Mouse (Mus musculus) neural tube, embryonic 12.5 days (tissue): ENCODE data around the gene Mss51. TPM values are rescaled to one million over a fixed set of nuclear protein-coding genes. Genes with fewer than 3 reads are reported as not detected.

ENCODE experiments used
- ATAC-seq: fragments of 200-750 bp; cut with Nextera tagmentation; 2 replicates; pipeline ENCODE4 v1.8.0; 2017; ENCODE audit warnings: low read depth, mild to moderate bottlenecking, moderate TSS enrichment, moderate library complexity; ENCODE audit not compliant: low FRiP score
- H3K27ac ChIP-seq: fragments of 300-500 bp; sonication (generic); 2 replicates; pipeline ENCODE4 v1.5.1; 2016
- H3K27me3 ChIP-seq: fragments of 300-500 bp; sonication (generic); replicated peaks from 2 replicates; pipeline ENCODE4 v1.6.1; 2016; ENCODE audit warnings: mild to moderate bottlenecking
- H3K36me3 ChIP-seq: fragments of 300-500 bp; sonication (generic); 2 replicates; pipeline ENCODE4 v1.6.1; 2016; ENCODE audit warnings: mild to moderate bottlenecking
- H3K4me1 ChIP-seq: fragments of 300-500 bp; sonication (generic); 2 replicates; pipeline ENCODE4 v1.6.1; 2016
- H3K4me2 ChIP-seq: fragments of 300-500 bp; sonication (generic); replicated peaks from 2 replicates; pipeline ENCODE4 v1.6.1; 2016; ENCODE audit warnings: mild to moderate bottlenecking
- H3K4me3 ChIP-seq: fragments of 300-500 bp; sonication (generic); 2 replicates; pipeline ENCODE4 v1.5.1; 2016
- H3K9ac ChIP-seq: fragments of 300-500 bp; sonication (generic); 2 replicates; pipeline ENCODE4 v1.6.1; 2016; ENCODE audit warnings: mild to moderate bottlenecking
- H3K9me3 ChIP-seq: fragments of 300-500 bp; sonication (generic); 2 replicates; pipeline ENCODE4 v1.6.1; 2016; ENCODE audit warnings: mild to moderate bottlenecking
- WGBS: fragments of 180-500 bp; shearing (Covaris S2); methylation state at CpG from one replicate; pipeline ENCODE4 v1.1.7; 2016; 5-methylcytosine and 5-hydroxymethylcytosine counted together
- polyA plus RNA-seq: library from polyadenylated mRNA; unstranded; fragments of >200 nt; fragmentation: Nextera tagmentation; extraction: Ambion mirVana; gene quantifications from 2 replicates; pipeline ENCODE4 v1.2.1, GENCODE M21; 2016

The Mss51 gene
- polyA plus RNA-seq: 0.98 and 1.4 TPM in 2 replicates

- no peaks in the 10 kb centered on the region for H3K9me3 ChIP-seq
- H3K4me1 ChIP-seq: no peaks in the 10 kb centered on the region
- no peak within 1 kb of the TSS for H3K4me3 ChIP-seq
- H3K9ac ChIP-seq: no peak within 1 kb of the TSS
- H3K4me2 ChIP-seq: no peak within 1 kb of the TSS
- WGBS: 89% methylated on average over 2 of the region's 2 CpGs
- no peak for ATAC-seq
- peaks cover 39% of the 10 kb centered on the region for H3K36me3 ChIP-seq
- H3K27me3 ChIP-seq: no peaks in the 10 kb centered on the region
- no peak within 1 kb of the TSS for H3K27ac ChIP-seq
Measured at GRCm38 (mm10) chr14:20496603-20497002, at the start of gene Mss51. Gene Mss51, minus strand, starts transcription at chr14:20496901.

GRCm38 (mm10) chr14:20546415-20546814 is 49.7 kb upstream of the Mss51 start, which contains the start of gene Ppp3cb:
Gene Ppp3cb, minus strand, starts transcription at chr14:20546573.
- peak; percentile 95 for ATAC-seq
- WGBS: under 1% methylated on average over 28 of the region's 29 CpGs
- peak within 1 kb of the TSS; percentile 96 for H3K4me3 ChIP-seq

GRCm38 (mm10) chr14:20545529-20546331 is 49.0 kb upstream of the Mss51 start:
- Histone ChIP-seq H3K36me3 (peaks cover 18% of the 10 kb centered on the region), H3K4me2 (peak overlapping the region; percentile 67), H3K9me3 (no peaks in the 10 kb centered on the region), H3K27me3 (no peaks in the 10 kb centered on the region), H3K4me1 (peaks cover 8% of the 10 kb centered on the region), H3K27ac (peak overlapping the region; percentile 98), H3K4me3 (peak overlapping the region; percentile 96), H3K9ac (peak overlapping the region; percentile 99)
- peak; percentile 94 for ATAC-seq
- WGBS: 1% methylated on average over 66 of the region's 67 CpGs

More at GRCm38 (mm10) chr14:20546415-20546814, 49.7 kb upstream of the Mss51 start, which contains the start of gene Ppp3cb:
- peak within 1 kb of the TSS; percentile 98 for H3K27ac ChIP-seq
- H3K27me3 ChIP-seq: no peaks in the 10 kb centered on the region
- peak within 1 kb of the TSS; percentile 99 for H3K9ac ChIP-seq
- no peaks in the 10 kb centered on the region for H3K9me3 ChIP-seq
- H3K4me2 ChIP-seq: peak within 1 kb of the TSS; percentile 67
- peaks cover 18% of the 10 kb centered on the region for H3K36me3 ChIP-seq
- H3K4me1 ChIP-seq: peaks cover 8% of the 10 kb centered on the region

- H3K9me3 ChIP-seq: no peaks in the 10 kb centered on the region
- no peaks in the 10 kb centered on the region for H3K27me3 ChIP-seq
- no peak overlapping the region for H3K27ac ChIP-seq
- no peak for ATAC-seq
- H3K36me3 ChIP-seq: peaks cover 13% of the 10 kb centered on the region
- peaks cover 8% of the 10 kb centered on the region for H3K4me1 ChIP-seq
- peak overlapping the region; percentile 96; the same call in 1 of the 2 replicates for H3K4me3 ChIP-seq
- H3K4me2 ChIP-seq: peak overlapping the region; percentile 67
- 81% methylated on average over 7 of the region's 7 CpGs for WGBS
- H3K9ac ChIP-seq: no peak overlapping the region
Measured at GRCm38 (mm10) chr14:20544467-20545411, 48.0 kb upstream of the Mss51 start.

- H3K4me3 ChIP-seq: no peak overlapping the region
- 90% methylated on average over 4 of the region's 4 CpGs for WGBS
- no peak overlapping the region for H3K27ac ChIP-seq
- no peaks in the 10 kb centered on the region for H3K4me1 ChIP-seq
- H3K4me2 ChIP-seq: no peak overlapping the region
- no peak for ATAC-seq
- no peaks in the 10 kb centered on the region for H3K9me3 ChIP-seq
- no peaks in the 10 kb centered on the region for H3K27me3 ChIP-seq
- H3K36me3 ChIP-seq: peaks cover 2% of the 10 kb centered on the region; the same call in 1 of the 2 replicates
- no peak overlapping the region for H3K9ac ChIP-seq
Measured at GRCm38 (mm10) chr14:20529643-20530042, 32.9 kb upstream of the Mss51 start.

GRCm38 (mm10) chr14:20520179-20520578 is 23.5 kb upstream of the Mss51 start:
- Histone ChIP-seq H3K9me3 (no peaks in the 10 kb centered on the region), H3K27ac (no peak overlapping the region), H3K4me2 (no peak overlapping the region), H3K4me1 (no peaks in the 10 kb centered on the region), H3K27me3 (no peaks in the 10 kb centered on the region), H3K4me3 (no peak overlapping the region), H3K36me3 (peaks cover 29% of the 10 kb centered on the region), H3K9ac (no peak overlapping the region)
- no peak for ATAC-seq
- WGBS: 90% methylated on average over 2 of the region's 2 CpGs

- no peak for ATAC-seq
- no peak overlapping the region for H3K4me2 ChIP-seq
- no peaks in the 10 kb centered on the region for H3K4me1 ChIP-seq
- H3K4me3 ChIP-seq: no peak overlapping the region
- no peak overlapping the region for H3K9ac ChIP-seq
- H3K36me3 ChIP-seq: peaks cover 5% of the 10 kb centered on the region; the same call in 1 of the 2 replicates
- no peak overlapping the region for H3K27ac ChIP-seq
- WGBS: 73% methylated on average over 2 of the region's 2 CpGs
- no peaks in the 10 kb centered on the region for H3K9me3 ChIP-seq
- no peaks in the 10 kb centered on the region for H3K27me3 ChIP-seq
Measured at GRCm38 (mm10) chr14:20508424-20508823, 11.7 kb upstream of the Mss51 start.

- Histone ChIP-seq H3K4me2 (no peak overlapping the region), H3K27me3 (no peaks in the 10 kb centered on the region), H3K9ac (no peak overlapping the region), H3K9me3 (no peaks in the 10 kb centered on the region), H3K4me3 (no peak overlapping the region), H3K36me3 (peaks cover 18% of the 10 kb centered on the region), H3K27ac (no peak overlapping the region), H3K4me1 (no peaks in the 10 kb centered on the region)
- 98% methylated on average over 10 of the region's 10 CpGs for WGBS
- no peak for ATAC-seq
Measured at GRCm38 (mm10) chr14:20502966-20503365, 6.3 kb upstream of the Mss51 start.

GRCm38 (mm10) chr14:20499982-20500381 is 3.3 kb upstream of the Mss51 start:
- WGBS: 94% methylated on average over 3 of the region's 3 CpGs
- H3K36me3 ChIP-seq: peaks cover 36% of the 10 kb centered on the region
- H3K4me2 ChIP-seq: no peak overlapping the region
- no peaks in the 10 kb centered on the region for H3K4me1 ChIP-seq
- no peak overlapping the region for H3K27ac ChIP-seq
- no peaks in the 10 kb centered on the region for H3K27me3 ChIP-seq
- no peak for ATAC-seq
- no peaks in the 10 kb centered on the region for H3K9me3 ChIP-seq
- no peak overlapping the region for H3K4me3 ChIP-seq
- H3K9ac ChIP-seq: no peak overlapping the region

GRCm38 (mm10) chr14:20486031-20486430 is 10.7 kb downstream of the Mss51 start:
- H3K9me3 ChIP-seq: no peaks in the 10 kb centered on the region
- no peak overlapping the region for H3K27ac ChIP-seq
- H3K27me3 ChIP-seq: no peaks in the 10 kb centered on the region
- 95% methylated on average over 5 of the region's 5 CpGs for WGBS
- H3K36me3 ChIP-seq: peaks cover 26% of the 10 kb centered on the region
- H3K9ac ChIP-seq: no peak overlapping the region
- no peaks in the 10 kb centered on the region for H3K4me1 ChIP-seq
- no peak overlapping the region for H3K4me2 ChIP-seq
- ATAC-seq: no peak
- no peak overlapping the region for H3K4me3 ChIP-seq

GRCm38 (mm10) chr14:20482051-20482751 is 14.5 kb downstream of the Mss51 start:
- no peaks in the 10 kb centered on the region for H3K9me3 ChIP-seq
- no peak overlapping the region for H3K27ac ChIP-seq
- H3K4me2 ChIP-seq: no peak overlapping the region
- H3K27me3 ChIP-seq: peaks cover 7% of the 10 kb centered on the region; the same call in 1 of the 2 replicates
- peaks cover 19% of the 10 kb centered on the region for H3K36me3 ChIP-seq
- H3K4me1 ChIP-seq: peaks cover 8% of the 10 kb centered on the region; the same call in 1 of the 2 replicates
- WGBS: 89% methylated on average over 7 of the region's 7 CpGs
- no peak for ATAC-seq
- no peak overlapping the region for H3K9ac ChIP-seq
- no peak overlapping the region for H3K4me3 ChIP-seq
